Mouse (Mus musculus) liver, embryonic 15.5 days (tissue): ENCODE data around the gene Brpf1. TPM values are rescaled to one million over a fixed set of nuclear protein-coding genes. Genes with fewer than 3 reads are reported as not detected.
"Not testable (repeated sequence)": the region's sequence is repeated elsewhere in the genome, so short reads cannot be mapped to it uniquely, and the experiment has no call there.

Experiments used
- ATAC-seq: fragments of 200-750 bp; cut with Nextera tagmentation; 2 replicates; pipeline ENCODE4 v1.8.0; 2017; ENCODE audit warnings: moderate number of reproducible peaks, mild to moderate bottlenecking, moderate library complexity; ENCODE audit not compliant: insufficient read depth
- H3K27ac ChIP-seq: fragments of 300-500 bp; sonication (generic); replicated peaks from 2 replicates; pipeline ENCODE4 v1.5.1; 2015; ENCODE audit warnings: mild to moderate bottlenecking, inconsistent platforms
- H3K27me3 ChIP-seq: fragments of 300-500 bp; sonication (generic); 2 replicates; pipeline ENCODE4 v1.6.1; 2015; ENCODE audit warnings: mild to moderate bottlenecking, inconsistent platforms
- H3K36me3 ChIP-seq: fragments of 300-500 bp; sonication (generic); replicated peaks from 2 replicates; pipeline ENCODE4 v1.6.1; 2015; ENCODE audit warnings: moderate library complexity, mild to moderate bottlenecking, inconsistent platforms
- H3K4me1 ChIP-seq: fragments of 300-500 bp; sonication (generic); replicated peaks from 2 replicates; pipeline ENCODE4 v1.6.1; 2015; ENCODE audit warnings: inconsistent platforms
- H3K4me2 ChIP-seq: fragments of 300-500 bp; sonication (generic); 2 replicates; pipeline ENCODE4 v1.6.1; 2015; ENCODE audit warnings: moderate library complexity, mild to moderate bottlenecking, inconsistent platforms
- H3K4me3 ChIP-seq: fragments of 300-500 bp; sonication (generic); replicated peaks from 2 replicates; pipeline ENCODE4 v1.5.1; 2015; ENCODE audit warnings: mild to moderate bottlenecking, inconsistent platforms
- H3K9ac ChIP-seq: fragments of 300-500 bp; sonication (generic); 2 replicates; pipeline ENCODE4 v1.6.1; 2015; ENCODE audit warnings: moderate library complexity, mild to moderate bottlenecking, inconsistent platforms
- H3K9me3 ChIP-seq: fragments of 300-500 bp; sonication (generic); replicated peaks from 2 replicates; pipeline ENCODE4 v1.6.1; 2016; ENCODE audit warnings: inconsistent platforms
- WGBS: fragments of 180-500 bp; shearing (Covaris S2); methylation state at CpG from one replicate; pipeline ENCODE4 v1.1.7; 2015; ENCODE audit warnings: mixed read lengths; ENCODE audit not compliant: insufficient replicate concordance; 5-methylcytosine and 5-hydroxymethylcytosine counted together
- polyA plus RNA-seq: library from polyadenylated mRNA; unstranded; fragments of >200 nt; fragmentation: Nextera tagmentation; extraction: Ambion mirVana; gene quantifications from 2 replicates; pipeline ENCODE4 v1.2.1, GENCODE M21; 2015

Gene Brpf1
- polyA plus RNA-seq, 1 experiment from 2014 or later = 7.8 TPM

- Histone ChIP-seq H3K9me3 (no peaks in the 10 kb centered on the region), H3K36me3 (peaks cover 29% of the 10 kb centered on the region), H3K9ac (peak overlapping the region; percentile 99), H3K27me3 (no peaks in the 10 kb centered on the region), H3K27ac (peak overlapping the region; percentile 98), H3K4me1 (peaks cover 31% of the 10 kb centered on the region), H3K4me3 (peak overlapping the region; percentile 97), H3K4me2 (peak overlapping the region; percentile 86)
- no peak for ATAC-seq
- under 1% methylated on average over 28 of the region's 34 CpGs for WGBS
Observed at GRCm38 (mm10) chr6:113307481-113308121, 664 bp downstream of the Brpf1 start.

DNA sequence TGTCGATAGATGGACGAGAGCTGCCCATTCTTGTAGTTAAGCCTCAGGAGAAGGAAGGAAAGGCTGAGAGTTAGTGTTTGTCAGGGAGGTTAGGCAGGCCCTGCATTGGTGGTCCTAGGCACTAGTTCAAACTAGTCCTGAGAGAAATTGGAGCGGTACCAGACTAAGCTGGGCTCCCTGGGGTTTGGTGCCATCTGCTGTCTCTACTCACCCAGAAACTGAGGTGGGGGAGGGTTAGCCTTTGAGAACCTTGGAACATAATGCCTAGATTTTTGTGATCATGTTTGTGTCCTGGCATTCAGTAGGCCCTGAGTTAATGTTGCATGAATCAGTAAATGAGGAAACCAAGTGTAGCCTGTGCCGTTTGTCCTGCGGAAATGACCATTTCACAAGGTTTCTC is 1.2 kb downstream of the Brpf1 start:
- Histone ChIP-seq H3K27me3 (no peaks in the 10 kb centered on the region), H3K36me3 (peaks cover 35% of the 10 kb centered on the region), H3K4me2 (peak overlapping the region; percentile 86), H3K9me3 (no peaks in the 10 kb centered on the region), H3K4me3 (peak overlapping the region; percentile 97), H3K4me1 (peaks cover 31% of the 10 kb centered on the region), H3K27ac (peak overlapping the region; percentile 98), H3K9ac (peak overlapping the region; percentile 99)
- ATAC-seq = no peak
- 15% methylated on average over 5 of the region's 5 CpGs for WGBS

- WGBS = 81% methylated on average over 3 of the region's 3 CpGs
Observed at GRCm38 (mm10) chr6:113315972-113316371, 9.0 kb downstream of the Brpf1 start.

DNA sequence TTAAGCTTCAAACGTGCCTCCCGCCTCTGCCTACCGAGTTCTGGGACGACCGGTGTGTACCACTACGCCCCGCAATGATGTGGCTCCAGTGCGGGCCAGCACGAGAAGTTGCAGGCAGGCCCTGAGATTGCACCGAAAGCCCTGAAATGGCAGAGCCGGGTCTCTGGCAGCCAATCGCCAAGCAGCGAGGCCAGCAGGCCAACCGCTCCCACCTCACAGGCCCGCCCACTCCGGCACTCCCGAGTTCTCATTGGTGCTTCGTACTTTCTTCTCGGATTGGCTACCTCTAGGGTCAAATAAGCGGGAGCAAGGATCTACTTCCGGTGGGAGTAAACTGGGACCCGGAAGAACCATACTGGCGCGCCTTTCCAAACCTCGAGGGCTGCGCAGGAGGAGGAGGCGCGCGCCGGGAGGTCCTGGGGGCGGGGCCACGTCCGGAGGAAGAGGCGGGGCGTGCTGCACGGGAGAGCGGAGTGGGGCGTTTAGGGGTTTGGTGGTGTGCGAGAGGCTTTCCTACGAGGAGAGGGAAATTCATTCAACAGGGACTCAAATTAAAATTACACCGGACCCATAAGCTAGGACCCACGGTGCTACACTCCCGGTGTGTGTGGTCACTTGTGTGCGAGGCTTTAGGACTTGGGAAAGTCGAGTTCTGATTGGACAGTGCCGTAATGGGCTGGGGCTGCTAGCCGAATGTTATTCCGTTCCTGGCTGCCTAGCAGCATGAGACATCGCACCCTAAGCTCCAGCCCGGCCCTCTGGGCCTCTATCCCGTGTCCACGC is 19.8 kb downstream of the Brpf1 start, which contains the start of gene Ogg1:
Ogg1 (plus strand) TSS at position 440 of the 783 bp plus-strand sequence.
- peaks cover 52% of the 10 kb centered on the region for H3K36me3 ChIP-seq
- H3K4me2 ChIP-seq = peak within 1 kb of the TSS; percentile 91
- H3K4me3 ChIP-seq = peak within 1 kb of the TSS; percentile 75
- no peaks in the 10 kb centered on the region for H3K27me3 ChIP-seq
- under 1% methylated on average over 52 of the region's 52 CpGs for WGBS
- ATAC-seq = peak; percentile 98
- H3K27ac ChIP-seq = peak within 1 kb of the TSS; percentile 88
- peak within 1 kb of the TSS; percentile 67 for H3K9ac ChIP-seq
- no peaks in the 10 kb centered on the region for H3K9me3 ChIP-seq
- peaks cover 42% of the 10 kb centered on the region for H3K4me1 ChIP-seq

More at GRCm38 (mm10) chr6:113315972-113316371, 9.0 kb downstream of the Brpf1 start:
- no peak overlapping the region for H3K27ac ChIP-seq
- no peaks in the 10 kb centered on the region for H3K9me3 ChIP-seq
- ATAC-seq = no peak
- H3K4me3 ChIP-seq = no peak overlapping the region
- no peak overlapping the region for H3K4me2 ChIP-seq
- no peaks in the 10 kb centered on the region for H3K27me3 ChIP-seq
- no peak overlapping the region for H3K9ac ChIP-seq
- peaks cover 96% of the 10 kb centered on the region for H3K36me3 ChIP-seq
- H3K4me1 ChIP-seq = no peaks in the 10 kb centered on the region

DNA sequence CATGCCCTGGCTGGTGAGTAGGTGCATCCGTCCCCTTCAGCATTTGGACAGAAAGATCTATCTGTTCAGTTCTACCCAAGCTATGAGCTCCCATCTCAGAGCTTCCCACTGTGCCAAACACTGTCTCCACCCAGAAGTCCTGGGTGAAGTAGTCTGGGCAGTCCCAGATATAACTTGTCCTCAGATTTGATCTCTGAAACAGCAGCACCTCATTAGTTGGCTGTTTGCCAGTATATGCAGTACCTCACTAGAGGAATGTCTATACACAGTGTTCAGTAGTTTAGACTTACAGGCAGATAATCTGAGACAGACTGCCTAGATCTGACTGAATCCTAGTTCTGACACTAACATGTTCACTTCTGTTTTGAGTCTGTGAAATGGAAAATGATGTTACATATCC is 22.5 kb downstream of the Brpf1 start:
- Histone ChIP-seq H3K4me3 (no peak overlapping the region), H3K27ac (no peak overlapping the region), H3K27me3 (no peaks in the 10 kb centered on the region), H3K9me3 (no peaks in the 10 kb centered on the region), H3K9ac (no peak overlapping the region), H3K4me1 (peaks cover 44% of the 10 kb centered on the region), H3K36me3 (peaks cover 34% of the 10 kb centered on the region), H3K4me2 (no peak overlapping the region)
- no peak for ATAC-seq
- WGBS = 59% methylated on average over 1 of the region's 1 CpGs

DNA sequence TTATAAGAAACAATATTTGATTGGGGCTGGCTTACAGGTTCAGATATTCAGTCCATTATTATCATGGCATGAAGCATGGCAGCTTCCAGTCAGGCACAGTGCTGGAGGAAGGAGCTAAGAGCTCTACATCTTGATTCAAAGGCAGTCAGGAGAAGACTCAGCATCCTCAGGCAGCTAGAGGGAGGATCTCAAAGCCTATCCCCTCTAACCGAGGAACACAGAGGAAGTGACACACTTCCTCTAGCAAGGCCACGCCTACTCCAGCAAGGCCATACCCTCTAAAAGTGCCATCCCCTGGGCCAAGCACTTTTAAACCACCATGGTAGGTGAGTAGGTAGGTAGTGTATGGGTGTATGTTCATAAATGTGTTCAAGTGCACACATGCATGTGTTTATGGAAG is 23.6 kb downstream of the Brpf1 start:
- no peak overlapping the region for H3K4me3 ChIP-seq
- peaks cover 40% of the 10 kb centered on the region for H3K4me1 ChIP-seq
- no peak overlapping the region for H3K4me2 ChIP-seq
- no peak overlapping the region for H3K9ac ChIP-seq
- H3K9me3 ChIP-seq = no peaks in the 10 kb centered on the region
- no peak overlapping the region for H3K27ac ChIP-seq
- ATAC-seq = no peak
- 10% methylated on average over 2 of the region's 2 CpGs for WGBS
- H3K36me3 ChIP-seq = peaks cover 34% of the 10 kb centered on the region
- no peaks in the 10 kb centered on the region for H3K27me3 ChIP-seq

- H3K4me3 ChIP-seq = no peak overlapping the region
- H3K4me1 ChIP-seq = peaks cover 32% of the 10 kb centered on the region
- H3K27ac ChIP-seq = no peak overlapping the region
- 84% methylated on average over 11 of the region's 11 CpGs for WGBS
- no peak for ATAC-seq
- H3K27me3 ChIP-seq = no peaks in the 10 kb centered on the region
- peaks cover 42% of the 10 kb centered on the region for H3K36me3 ChIP-seq
- H3K4me2 ChIP-seq = no peak overlapping the region
- H3K9ac ChIP-seq = no peak overlapping the region
- no peaks in the 10 kb centered on the region for H3K9me3 ChIP-seq
Observed at GRCm38 (mm10) chr6:113331721-113332120, 24.8 kb downstream of the Brpf1 start.

DNA sequence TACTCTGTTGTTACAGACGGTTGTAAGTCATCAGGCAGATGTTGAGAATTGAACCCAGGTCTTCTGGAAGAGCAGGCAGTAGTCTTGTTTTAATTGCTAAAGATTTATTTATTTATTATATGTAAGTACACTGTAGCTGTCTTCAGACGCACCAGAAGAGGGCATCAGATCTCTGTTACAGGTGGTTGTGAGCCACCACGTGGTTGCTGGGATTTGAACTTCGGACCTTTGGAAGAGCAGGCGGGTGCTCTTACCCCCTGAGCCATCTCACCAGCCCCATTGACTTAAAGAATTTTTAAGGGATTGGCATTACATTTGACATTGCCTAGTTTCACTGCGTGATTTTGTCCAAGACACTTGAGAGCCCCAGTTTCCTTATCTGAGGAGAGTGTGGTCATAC is 25.8 kb downstream of the Brpf1 start:
- not testable (repeated sequence) for H3K27ac ChIP-seq, H3K9me3 ChIP-seq, H3K4me3 ChIP-seq, H3K27me3 ChIP-seq, H3K9ac ChIP-seq, ATAC-seq, H3K4me2 ChIP-seq
- H3K4me1 ChIP-seq = peaks cover 30% of the 10 kb centered on the region
- H3K36me3 ChIP-seq = peaks cover 42% of the 10 kb centered on the region
- 68% methylated on average over 6 of the region's 6 CpGs for WGBS

GRCm38 (mm10) chr6:113333137-113333950 is 26.4 kb downstream of the Brpf1 start:
- no peak for ATAC-seq
- no peak overlapping the region for H3K4me3 ChIP-seq
- peaks cover 47% of the 10 kb centered on the region for H3K36me3 ChIP-seq
- H3K9ac ChIP-seq = no peak overlapping the region
- no peak overlapping the region for H3K27ac ChIP-seq
- H3K27me3 ChIP-seq = no peaks in the 10 kb centered on the region
- H3K4me1 ChIP-seq = peaks cover 24% of the 10 kb centered on the region
- H3K4me2 ChIP-seq = no peak overlapping the region
- WGBS = 76% methylated on average over 14 of the region's 14 CpGs
- H3K9me3 ChIP-seq = no peaks in the 10 kb centered on the region

GRCm38 (mm10) chr6:113334216-113334615 is 27.3 kb downstream of the Brpf1 start:
- H3K27ac ChIP-seq = no peak overlapping the region
- no peak for ATAC-seq
- H3K4me2 ChIP-seq = no peak overlapping the region
- H3K36me3 ChIP-seq = peaks cover 43% of the 10 kb centered on the region
- H3K4me1 ChIP-seq = peaks cover 16% of the 10 kb centered on the region; the same call in 1 of the 2 replicates
- no peak overlapping the region for H3K4me3 ChIP-seq
- H3K9ac ChIP-seq = no peak overlapping the region
- H3K9me3 ChIP-seq = no peaks in the 10 kb centered on the region
- no peaks in the 10 kb centered on the region for H3K27me3 ChIP-seq
- 60% methylated on average over 6 of the region's 6 CpGs for WGBS
